Mouse (Mus musculus) heart, postnatal 4 days (tissue): ENCODE measurements around the gene Gm49450. TPM values are rescaled to one million over a fixed set of nuclear protein-coding genes. Genes with fewer than 3 reads are reported as not detected.
"Not testable (repeated sequence)": the region's sequence is repeated elsewhere in the genome, so short reads cannot be mapped to it uniquely, and the experiment has no call there.

Experiments
- DNase-seq: peaks from one replicate; pipeline ENCODE4 v3.0.0; 2021
- total RNA-seq, 2 experiments: library from RNA; stranded (reverse); gene quantifications; 2 replicates each; pipeline ENCODE4 v1.2.3; 2021

Gm49450 gene
- total RNA-seq, 2 experiments from 2014 or later, result not detected

GRCm38 (mm10) chr15:98954425-98955253 is 1.3 kb upstream of the Gm49450 start:
- DNase-seq, result no peak

GRCm38 (mm10) chr15:98952751-98953400 is 475 bp downstream of the Gm49450 start:
- DNase-seq, result peak; percentile 79

GRCm38 (mm10) chr15:98952063-98952455 is 1.3 kb downstream of the Gm49450 start:
- DNase-seq, result no peak

GRCm38 (mm10) chr15:98951122-98952062 is 2.0 kb downstream of the Gm49450 start:
- not testable (repeated sequence) for DNase-seq

GRCm38 (mm10) chr15:98949607-98949892 is 3.8 kb downstream of the Gm49450 start:
- DNase-seq, result no peak

GRCm38 (mm10) chr15:98948857-98949606 is 4.3 kb downstream of the Gm49450 start:
- no peak for DNase-seq

- no peak for DNase-seq
Measured at GRCm38 (mm10) chr15:98948382-98948781, 5.0 kb downstream of the Gm49450 start.

GRCm38 (mm10) chr15:98947884-98948283 is 5.5 kb downstream of the Gm49450 start:
- DNase-seq, result no peak

- no peak for DNase-seq
Measured at GRCm38 (mm10) chr15:98943133-98943532, 10.2 kb downstream of the Gm49450 start.

GRCm38 (mm10) chr15:98942081-98942480 is 11.3 kb downstream of the Gm49450 start:
- no peak for DNase-seq

- no peak for DNase-seq
Measured at GRCm38 (mm10) chr15:98941539-98941938, 11.8 kb downstream of the Gm49450 start.

GRCm38 (mm10) chr15:98940816-98941215 is 12.5 kb downstream of the Gm49450 start:
- DNase-seq, result no peak

GRCm38 (mm10) chr15:98934217-98934839 is 19.0 kb downstream of the Gm49450 start, which contains the start of gene Tuba1b:
TSS of gene Tuba1b (minus strand) at chr15:98934565.
- peak; percentile 95 for DNase-seq

- DNase-seq, result peak; percentile 97
Measured at GRCm38 (mm10) chr15:98933833-98934216, 19.5 kb downstream of the Gm49450 start.

- DNase-seq, result peak; percentile 29
Measured at GRCm38 (mm10) chr15:98933004-98933671, 20.2 kb downstream of the Gm49450 start.

- DNase-seq, result no peak
Measured at GRCm38 (mm10) chr15:98930998-98931397, 22.4 kb downstream of the Gm49450 start.

- DNase-seq, result no peak
Measured at GRCm38 (mm10) chr15:98930017-98930734, 23.2 kb downstream of the Gm49450 start.

- DNase-seq, result peak; percentile 82
Measured at GRCm38 (mm10) chr15:98928598-98929240, 24.6 kb downstream of the Gm49450 start.

GRCm38 (mm10) chr15:98927566-98927965 is 25.8 kb downstream of the Gm49450 start:
- no peak for DNase-seq

GRCm38 (mm10) chr15:98924682-98925081 is 28.7 kb downstream of the Gm49450 start:
- DNase-seq, result no peak
